Mouse (Mus musculus) embryonic facial prominence, embryonic 15.5 days (tissue): ENCODE results near the gene Ifna4. TPM values are rescaled to one million over a fixed set of nuclear protein-coding genes. Genes with fewer than 3 reads are reported as not detected.

Experiments
- polyA plus RNA-seq: library from polyadenylated mRNA; unstranded; fragments of >200 nt; fragmentation: Nextera tagmentation; extraction: Ambion mirVana; gene quantifications from 2 replicates; pipeline ENCODE4 v1.2.1, GENCODE M21; 2015

The Ifna4 gene
- polyA plus RNA-seq, 1 experiment from 2014 or later, result not detected

Other genes starting within 250 kb of the Ifna4 start
- not detected in 2 replicates for gene Ifna9, start 249.5 kb upstream of the Ifna4 start, polyA plus RNA-seq
- not detected in 2 replicates for gene Ifna12, start 238.5 kb upstream of the Ifna4 start, polyA plus RNA-seq
- not detected in 2 replicates for gene C87499, start 207.4 kb upstream of the Ifna4 start, polyA plus RNA-seq
- gene Ifna13, start 197.4 kb upstream of the Ifna4 start, polyA plus RNA-seq, result not detected in 2 replicates
- not detected in 2 replicates for gene Ifna16, start 164.9 kb upstream of the Ifna4 start, polyA plus RNA-seq
- gene Ifna2, start 157.9 kb upstream of the Ifna4 start, polyA plus RNA-seq, result not detected in 2 replicates
- not detected in 2 replicates for gene Ifnab, start 150.5 kb upstream of the Ifna4 start, polyA plus RNA-seq
- gene Gm26566, start 120.1 kb upstream of the Ifna4 start, polyA plus RNA-seq, result 0.72 and 1.2 TPM in 2 replicates
- gene Klhl9, start 119.4 kb upstream of the Ifna4 start, polyA plus RNA-seq, result 90.9 and 93.4 TPM in 2 replicates
- not detected in 2 replicates for gene Gm13271, start 87.0 kb upstream of the Ifna4 start, polyA plus RNA-seq
- 0.32 and 0.75 TPM in 2 replicates for gene Gm13283, start 81.7 kb upstream of the Ifna4 start, polyA plus RNA-seq
- 0.49 and 0.58 TPM in 2 replicates for gene Gm13290, start 68.0 kb upstream of the Ifna4 start, polyA plus RNA-seq
- not detected in 2 replicates for gene Gm13289, start 64.9 kb upstream of the Ifna4 start, polyA plus RNA-seq
- gene Gm13272, start 62.0 kb upstream of the Ifna4 start, polyA plus RNA-seq, result not detected in 2 replicates
- gene Ifnz, start 59.7 kb upstream of the Ifna4 start, polyA plus RNA-seq, result 0.28 and 0.69 TPM in 2 replicates
- 1.0 TPM in 1 of 2 replicates, not detected in the other for gene Gm13276, start 56.2 kb upstream of the Ifna4 start, polyA plus RNA-seq
- not detected in 2 replicates for gene Gm13277, start 53.2 kb upstream of the Ifna4 start, polyA plus RNA-seq
- not detected in 2 replicates for gene Gm13278, start 50.3 kb upstream of the Ifna4 start, polyA plus RNA-seq
- gene Gm13275, start 47.4 kb upstream of the Ifna4 start, polyA plus RNA-seq, result not detected in 2 replicates
- not detected in 2 replicates for gene Gm13279, start 44.5 kb upstream of the Ifna4 start, polyA plus RNA-seq
- 1.7 TPM in 2 replicates for gene Gm13285, start 42.2 kb upstream of the Ifna4 start, polyA plus RNA-seq
- gene Gm13287, start 38.6 kb upstream of the Ifna4 start, polyA plus RNA-seq, result not detected in 2 replicates
- not detected in 2 replicates for gene Gm13288, start 36.3 kb upstream of the Ifna4 start, polyA plus RNA-seq
- not detected in 2 replicates for gene Ifna7, start 25.6 kb upstream of the Ifna4 start, polyA plus RNA-seq
- not detected in 2 replicates for gene Ifna11, start 21.9 kb upstream of the Ifna4 start, polyA plus RNA-seq
- not detected in 2 replicates for gene Ifna6, start 14.4 kb upstream of the Ifna4 start, polyA plus RNA-seq
- not detected in 2 replicates for gene Ifna5, start 6.3 kb upstream of the Ifna4 start, polyA plus RNA-seq
- gene Ifna1, start 8.2 kb downstream of the Ifna4 start, polyA plus RNA-seq, result not detected in 2 replicates
- not detected in 2 replicates for gene Ifne, start 38.3 kb downstream of the Ifna4 start, polyA plus RNA-seq